Mouse (Mus musculus): Measurements from ENCODE around the gene Mocs2.

DNA sequence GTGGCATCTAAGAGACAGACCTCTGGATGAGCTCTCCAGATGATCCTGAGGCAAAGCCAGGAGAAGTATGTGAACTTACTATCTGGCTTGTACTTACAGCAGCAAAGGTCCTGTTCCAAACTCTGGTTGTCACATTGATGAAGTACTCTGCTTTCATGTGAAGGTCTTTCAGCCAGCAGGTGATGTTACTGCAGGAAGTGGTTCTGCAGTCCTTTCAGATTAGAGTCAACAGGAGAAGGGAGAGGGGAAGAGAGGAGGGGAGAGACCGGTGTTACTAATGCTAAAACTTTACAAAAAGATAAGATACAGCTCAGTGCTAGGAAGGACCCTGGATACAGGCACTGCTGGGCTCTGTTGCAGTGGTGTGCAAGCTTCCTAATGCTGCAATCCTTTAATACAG lies 25.3 kb downstream of the Mocs2 start:
- TF ChIP-seq CTCF (IDR thresholded peaks at IDR 0.05; ENCODE audit: low read depth) (no peak), EP300 (IDR thresholded peaks at IDR 0.05; ENCODE audit: low read depth) (no peak)
